Mouse (Mus musculus) T-helper 1 cell (primary cell): ENCODE results near the gene Gm13275.
"Not testable (repeated sequence)": the region's sequence is repeated elsewhere in the genome, so short reads cannot be mapped to it uniquely, and the experiment has no call there.

Experiments used
- in situ Hi-C: fragments of 300-600 bp; cut with MboI, MseI; formaldehyde crosslinking; loops from one replicate; pipeline ENCODE4 v1.15.1; 2025; ENCODE audit warnings: high pct_unique_total_duplicates

Gm13275 gene

GRCm38 (mm10) chr4:88791250-88791649, 3.0 kb upstream of the Gm13275 start, which contains the start of gene Gm13278:
TSS of gene Gm13278 (plus strand) at chr4:88791550.
- in situ Hi-C loops = loop anchor here (25.0 kb wide), 1 partner anchor 779 kb away; no protein-coding TSS in a partner anchor

- in situ Hi-C loops = loop anchor here (25.0 kb wide), 1 partner anchor 785 kb away; no protein-coding TSS in a partner anchor
These were observed 2.8 kb downstream of the Gm13275 start, which contains the start of gene Gm13279 for GRCm38 (mm10) chr4:88797097-88797496. TSS of gene Gm13279 (plus strand) at chr4:88797397.

GRCm38 (mm10) chr4:88799365-88799764, 5.1 kb downstream of the Gm13275 start, which contains the start of gene Gm13285:
TSS of gene Gm13285 (plus strand) at chr4:88799665.
- in situ Hi-C loops = loop anchor here (25.0 kb wide), 1 partner anchor 787 kb away; no protein-coding TSS in a partner anchor

- in situ Hi-C loops = not testable (repeated sequence)
These were observed 8.7 kb downstream of the Gm13275 start, which contains the start of gene Gm13287 for GRCm38 (mm10) chr4:88802954-88803353. TSS of gene Gm13287 (plus strand) at chr4:88803254.

GRCm38 (mm10) chr4:88805231-88805630, 10.9 kb downstream of the Gm13275 start, which contains the start of gene Gm13288:
TSS of gene Gm13288 (plus strand) at chr4:88805531.
- in situ Hi-C loops = loop anchor here (5.0 kb wide), 1 partner anchor 33 kb away; the partner anchor contains the start of gene Gm13290

GRCm38 (mm10) chr4:88805761-88806160, 11.5 kb downstream of the Gm13275 start:
- in situ Hi-C loops = loop anchor here (5.0 kb wide), 1 partner anchor 33 kb away; the partner anchor contains the start of gene Gm13290

- in situ Hi-C loops = no loop called here
These were observed 21.6 kb downstream of the Gm13275 start, which contains the start of gene Ifna7 for GRCm38 (mm10) chr4:88815928-88816327. TSS of gene Ifna7 (plus strand) at chr4:88816228.

- in situ Hi-C loops = no loop called here
These were observed 25.4 kb downstream of the Gm13275 start, which contains the start of gene Ifna11 for GRCm38 (mm10) chr4:88819659-88820058. TSS of gene Ifna11 (plus strand) at chr4:88819959.

- in situ Hi-C loops = no loop called here
These were observed 28.7 kb downstream of the Gm13275 start for GRCm38 (mm10) chr4:88822995-88823394.

- in situ Hi-C loops = not testable (repeated sequence)
These were observed 32.8 kb downstream of the Gm13275 start, which contains the start of gene Ifna6 for GRCm38 (mm10) chr4:88827116-88827515. TSS of gene Ifna6 (plus strand) at chr4:88827416.

- in situ Hi-C loops = no loop called here
These were observed 36.2 kb downstream of the Gm13275 start for GRCm38 (mm10) chr4:88830523-88830922.

- in situ Hi-C loops = not testable (repeated sequence)
These were observed 40.9 kb downstream of the Gm13275 start, which contains the start of gene Ifna5 for GRCm38 (mm10) chr4:88835225-88835624. TSS of gene Ifna5 (plus strand) at chr4:88835525.

- in situ Hi-C loops = no loop called here
These were observed 44.5 kb downstream of the Gm13275 start for GRCm38 (mm10) chr4:88838828-88839227.

GRCm38 (mm10) chr4:88840058-88840457, 45.8 kb downstream of the Gm13275 start:
- in situ Hi-C loops = no loop called here

GRCm38 (mm10) chr4:88841438-88841911, 47.2 kb downstream of the Gm13275 start, which contains the start of gene Ifna4:
TSS of gene Ifna4 (plus strand) at chr4:88841861.
- in situ Hi-C loops = no loop called here
